Mouse (Mus musculus) erythroblast, adult 5-6 weeks (primary cell): ENCODE results near the gene Tpgs1. TPM values are rescaled to one million over a fixed set of nuclear protein-coding genes. Genes with fewer than 3 reads are reported as not detected.

Experiments
- ATAC-seq: replicated peaks from 2 replicates; pipeline ENCODE4 v1.8.0; 2016; ENCODE audit warnings: moderate number of reproducible peaks, mild to moderate bottlenecking, moderate TSS enrichment, inconsistent platforms; ENCODE audit not compliant: poor library complexity, low FRiP score, severe bottlenecking
- total RNA-seq, 2 experiments: library from RNA; stranded (forward) in 1 of 2; stranded (reverse) in 1 of 2; fragments of 150-400 nt in 1 of 2; fragments of 200-764, 138-1000 nt in 1 of 2; gene quantifications; 2 replicates each; pipeline versions ENCODE4 v1.2.3 to v1.2.4; 2015 to 2017; ENCODE audit warnings: low replicate concordance in 2 of 2

Gene Tpgs1
- total RNA-seq, 2 experiments from 2014 or later: 0.68 to 6.3 TPM

- ATAC-seq: no peak
These were observed 4.1 kb upstream of the Tpgs1 start for GRCm38 (mm10) chr10:79665051-79665450.

GRCm38 (mm10) chr10:79666493-79666892 lies 2.7 kb upstream of the Tpgs1 start:
- ATAC-seq: no peak

- no peak for ATAC-seq
These were observed 1.1 kb upstream of the Tpgs1 start for GRCm38 (mm10) chr10:79668076-79668475.

GRCm38 (mm10) chr10:79669576-79670057 lies 448 bp downstream of the Tpgs1 start:
- 0 out of 2 replicates have a peak, but pooled peaks have one; percentile 22 for ATAC-seq

- ATAC-seq: no peak
These were observed 1.1 kb downstream of the Tpgs1 start for GRCm38 (mm10) chr10:79670071-79670888.

- ATAC-seq: no peak
These were observed 2.4 kb downstream of the Tpgs1 start for GRCm38 (mm10) chr10:79671396-79672087.

- ATAC-seq: no peak
These were observed 2.9 kb downstream of the Tpgs1 start for GRCm38 (mm10) chr10:79672088-79672455.

GRCm38 (mm10) chr10:79673054-79673453 lies 3.9 kb downstream of the Tpgs1 start:
- ATAC-seq: no peak

GRCm38 (mm10) chr10:79675346-79676035 lies 6.3 kb downstream of the Tpgs1 start:
- no peak for ATAC-seq

- ATAC-seq: peak; percentile 16
These were observed 11.7 kb downstream of the Tpgs1 start for GRCm38 (mm10) chr10:79680606-79681495.

- peak; percentile 79 for ATAC-seq
These were observed 12.5 kb downstream of the Tpgs1 start, which contains the start of gene Cdc34 for GRCm38 (mm10) chr10:79681591-79682245. TSS of gene Cdc34 (plus strand) at chr10:79682195.

- no peak for ATAC-seq
These were observed 13.4 kb downstream of the Tpgs1 start for GRCm38 (mm10) chr10:79682551-79682915.

- peak; percentile 38 for ATAC-seq
These were observed 13.9 kb downstream of the Tpgs1 start for GRCm38 (mm10) chr10:79682916-79683582.

- ATAC-seq: no peak
These were observed 14.8 kb downstream of the Tpgs1 start for GRCm38 (mm10) chr10:79683726-79684640.

- ATAC-seq: no peak
These were observed 15.8 kb downstream of the Tpgs1 start for GRCm38 (mm10) chr10:79684770-79685600.

- no peak for ATAC-seq
These were observed 17.1 kb downstream of the Tpgs1 start for GRCm38 (mm10) chr10:79686219-79686618.

- ATAC-seq: no peak
These were observed 17.5 kb downstream of the Tpgs1 start for GRCm38 (mm10) chr10:79686691-79687090.
